Mouse (Mus musculus): ENCODE data around the gene Sema3a. TPM values are rescaled to one million over a fixed set of nuclear protein-coding genes. Genes with fewer than 3 reads are reported as not detected.

The Sema3a gene
- total RNA-seq (2021): 10 to 100 TPM; 21.0 to 31.1 TPM
- long read RNA-seq, experiment 1, full-length matches to known transcripts: 14 of 19 reads
- long read RNA-seq, experiment 1, partial matches to known transcripts: 2 of 19 reads
- long read RNA-seq, experiment 1, other reads (novel, unspliced or antisense): 3 of 19 reads
- long read RNA-seq, experiment 2, full-length matches to known transcripts: 6 of 11 reads
- long read RNA-seq, experiment 2, partial matches to known transcripts: 2 of 11 reads
- long read RNA-seq, experiment 2, other reads (novel, unspliced or antisense): 3 of 11 reads

GRCm38 (mm10) chr5:13125241-13125692, at the start of gene Sema3a:
Gene Sema3a, plus strand, starts transcription at chr5:13125414.
- intact Hi-C loops (cut with DNase I): no loop called here
- Histone ChIP-seq H3K4me3 (no peak within 1 kb of the TSS), H3K27ac (no peak within 1 kb of the TSS)
- TF ChIP-seq CTCF (IDR thresholded peaks at IDR 0.05): no peak
- no peak for DNase-seq (ENCODE audit: extremely low spot score in 1 of 2, low spot score in 2 of 2)

GRCm38 (mm10) chr5:13084777-13085439, 40.3 kb upstream of the Sema3a start:
- no peak overlapping the region for H3K4me3 ChIP-seq
- no peak for DNase-seq (ENCODE audit: extremely low spot score in 1 of 2, low spot score in 2 of 2)
- no peak for TF ChIP-seq CTCF (IDR thresholded peaks at IDR 0.05)
- H3K27ac ChIP-seq: no peak overlapping the region
- intact Hi-C loops (cut with DNase I): no loop called here

GRCm38 (mm10) chr5:13090431-13090830, 34.8 kb upstream of the Sema3a start:
- H3K27ac ChIP-seq: no peak overlapping the region
- H3K4me3 ChIP-seq: no peak overlapping the region
- TF ChIP-seq CTCF (IDR thresholded peaks at IDR 0.05): no peak
- no peak for DNase-seq (ENCODE audit: extremely low spot score in 1 of 2, low spot score in 2 of 2)
- intact Hi-C loops (cut with DNase I): no loop called here

GRCm38 (mm10) chr5:13109522-13109921, 15.7 kb upstream of the Sema3a start:
- Histone ChIP-seq H3K27ac (no peak overlapping the region), H3K4me3 (no peak overlapping the region)
- no peak for DNase-seq (ENCODE audit: extremely low spot score in 1 of 2, low spot score in 2 of 2)
- no peak for TF ChIP-seq CTCF (IDR thresholded peaks at IDR 0.05)
- intact Hi-C loops (cut with DNase I): no loop called here

- DNase-seq (ENCODE audit: extremely low spot score in 1 of 2, low spot score in 2 of 2): no peak
- Histone ChIP-seq H3K27ac (no peak overlapping the region), H3K4me3 (no peak overlapping the region)
- no peak for TF ChIP-seq CTCF (IDR thresholded peaks at IDR 0.05)
- intact Hi-C loops (cut with DNase I): no loop called here
Observed at GRCm38 (mm10) chr5:13117236-13117635, 8.0 kb upstream of the Sema3a start.

GRCm38 (mm10) chr5:13125757-13126156, 543 bp downstream of the Sema3a start:
- Histone ChIP-seq H3K4me3 (no peak overlapping the region), H3K27ac (no peak overlapping the region)
- intact Hi-C loops (cut with DNase I): no loop called here
- no peak for DNase-seq (ENCODE audit: extremely low spot score in 1 of 2, low spot score in 2 of 2)
- no peak for TF ChIP-seq CTCF (IDR thresholded peaks at IDR 0.05)

- intact Hi-C loops (cut with DNase I): no loop called here
- Histone ChIP-seq H3K27ac (no peak overlapping the region), H3K4me3 (no peak overlapping the region)
- TF ChIP-seq CTCF (IDR thresholded peaks at IDR 0.05): no peak
- DNase-seq (ENCODE audit: extremely low spot score in 1 of 2, low spot score in 2 of 2): no peak
Observed at GRCm38 (mm10) chr5:13126196-13126595, 982 bp downstream of the Sema3a start.

- H3K4me3 ChIP-seq: no peak overlapping the region
- no peak for TF ChIP-seq CTCF (IDR thresholded peaks at IDR 0.05)
- H3K27ac ChIP-seq: no peak overlapping the region
- intact Hi-C loops (cut with DNase I): no loop called here
- no peak for DNase-seq (ENCODE audit: extremely low spot score in 1 of 2, low spot score in 2 of 2)
Observed at GRCm38 (mm10) chr5:13127121-13127520, 1.9 kb downstream of the Sema3a start.

GRCm38 (mm10) chr5:13144733-13145457, 19.7 kb downstream of the Sema3a start:
- intact Hi-C loops (cut with DNase I): no loop called here
- no peak overlapping the region for H3K4me3 ChIP-seq
- no peak overlapping the region for H3K27ac ChIP-seq
- no peak for DNase-seq (ENCODE audit: extremely low spot score in 1 of 2, low spot score in 2 of 2)
- TF ChIP-seq CTCF (IDR thresholded peaks at IDR 0.05): no peak

GRCm38 (mm10) chr5:13149909-13150308, 24.7 kb downstream of the Sema3a start:
- intact Hi-C loops (cut with DNase I): no loop called here
- no peak for DNase-seq (ENCODE audit: extremely low spot score in 1 of 2, low spot score in 2 of 2)
- H3K4me3 ChIP-seq: no peak overlapping the region
- no peak overlapping the region for H3K27ac ChIP-seq
- no peak for TF ChIP-seq CTCF (IDR thresholded peaks at IDR 0.05)

- H3K4me3 ChIP-seq: no peak overlapping the region
- H3K27ac ChIP-seq: no peak overlapping the region
- intact Hi-C loops (cut with DNase I): no loop called here
- no peak for TF ChIP-seq CTCF (IDR thresholded peaks at IDR 0.05)
- DNase-seq (ENCODE audit: extremely low spot score in 1 of 2, low spot score in 2 of 2): no peak
Observed at GRCm38 (mm10) chr5:13151002-13151401, 25.8 kb downstream of the Sema3a start.

All from left cerebral cortex, adult 2 months (tissue).